Mouse (Mus musculus) brain, embryonic 14.5 days (tissue): ENCODE data around the gene Exosc10. TPM values are rescaled to one million over a fixed set of nuclear protein-coding genes. Genes with fewer than 3 reads are reported as not detected.

Source experiments
- DNase-seq: peaks from one replicate; pipeline ENCODE4 v3.0.0-alpha.2; 2011; ENCODE audit warnings: low read depth
- CTCF ChIP-seq: fragments of 200-500 bp; IDR thresholded peaks from 2 replicates; pipeline ENCODE4 v1.5.1; 2012; ENCODE audit warnings: inconsistent platforms, mild to moderate bottlenecking, moderate library complexity, borderline replicate concordance; ENCODE audit not compliant: insufficient read depth, insufficient read length; ENCODE audit errors: extremely low read depth
- POLR2A ChIP-seq: fragments of 200-500 bp; IDR thresholded peaks from 2 replicates; pipeline ENCODE4 v1.6.1; 2012; ENCODE audit warnings: mild to moderate bottlenecking, inconsistent platforms, borderline replicate concordance; ENCODE audit not compliant: poor library complexity, insufficient read depth, insufficient read length, severe bottlenecking; ENCODE audit errors: extremely low read depth
- polyA plus RNA-seq: library from polyadenylated mRNA; depleted of rRNA; stranded (reverse); fragments of >200 nt; gene quantifications from 2 replicates; pipeline ENCODE4 v1.2.3, GENCODE M21; 2012

Exosc10 gene
- polyA plus RNA-seq, 1 experiment: 71.3 TPM

- no peak for DNase-seq
- no peak for TF ChIP-seq CTCF
- TF ChIP-seq POLR2A: no peak
Measured at GRCm38 (mm10) chr4:148530778-148531177, 27.5 kb upstream of the Exosc10 start.

GRCm38 (mm10) chr4:148531341-148531740, 26.9 kb upstream of the Exosc10 start:
- DNase-seq: no peak
- TF ChIP-seq POLR2A (no peak), CTCF (no peak)

- no peak for DNase-seq
- TF ChIP-seq POLR2A (no peak), CTCF (no peak)
Measured at GRCm38 (mm10) chr4:148532516-148532915, 25.7 kb upstream of the Exosc10 start.

GRCm38 (mm10) chr4:148533613-148534328, 24.5 kb upstream of the Exosc10 start:
- TF ChIP-seq POLR2A (no peak), CTCF (no peak)
- peak; percentile 73 for DNase-seq

- TF ChIP-seq CTCF (no peak), POLR2A (no peak)
- DNase-seq: peak; percentile 20
Measured at GRCm38 (mm10) chr4:148535876-148536275, 22.4 kb upstream of the Exosc10 start.

- DNase-seq: no peak
Measured at GRCm38 (mm10) chr4:148549106-148549505, 9.1 kb upstream of the Exosc10 start.

GRCm38 (mm10) chr4:148557766-148558165, 463 bp upstream of the Exosc10 start:
- no peak for DNase-seq
- no peak for TF ChIP-seq POLR2A
- TF ChIP-seq CTCF: no peak

More at GRCm38 (mm10) chr4:148549106-148549505, 9.1 kb upstream of the Exosc10 start:
- TF ChIP-seq POLR2A: no peak
- no peak for TF ChIP-seq CTCF

GRCm38 (mm10) chr4:148562676-148563075, 4.4 kb downstream of the Exosc10 start:
- TF ChIP-seq POLR2A: no peak
- TF ChIP-seq CTCF: no peak
- no peak for DNase-seq

- TF ChIP-seq POLR2A (no peak), CTCF (no peak)
- no peak for DNase-seq
Measured at GRCm38 (mm10) chr4:148563595-148563994, 5.4 kb downstream of the Exosc10 start.

GRCm38 (mm10) chr4:148570138-148570537, 11.9 kb downstream of the Exosc10 start:
- TF ChIP-seq CTCF (no peak), POLR2A (no peak)
- DNase-seq: no peak

- DNase-seq: no peak
- no peak for TF ChIP-seq POLR2A
- TF ChIP-seq CTCF: no peak
Measured at GRCm38 (mm10) chr4:148570693-148571295, 12.6 kb downstream of the Exosc10 start.

GRCm38 (mm10) chr4:148573222-148573621, 15.0 kb downstream of the Exosc10 start:
- no peak for DNase-seq
- TF ChIP-seq POLR2A (no peak), CTCF (no peak)

GRCm38 (mm10) chr4:148580765-148581164, 22.5 kb downstream of the Exosc10 start:
- no peak for DNase-seq
- TF ChIP-seq CTCF (no peak), POLR2A (no peak)
